Mouse (Mus musculus) kidney, adult 2 months (tissue): ENCODE measurements around the gene Omg. TPM values are rescaled to one million over a fixed set of nuclear protein-coding genes. Genes with fewer than 3 reads are reported as not detected.
A peak's percentile ranks its signal among the peaks of the same experiment; 100 is the strongest.

Experiments used
- DNase-seq: peaks from one replicate; pipeline ENCODE4 v3.0.0; 2021
- H3K27ac ChIP-seq: fragments of 200-500 bp; 2 replicates; pipeline ENCODE4 v1.5.1; 2012; ENCODE audit warnings: low read depth, low read length, control low read depth, inconsistent platforms; ENCODE audit not compliant: insufficient read depth
- H3K27me3 ChIP-seq: fragments of 200-500 bp; replicated peaks from 2 replicates; pipeline ENCODE4 v1.6.1; 2012; ENCODE audit warnings: mild to moderate bottlenecking, moderate library complexity, low read length, inconsistent platforms; ENCODE audit not compliant: control insufficient read depth, insufficient read depth
- H3K36me3 ChIP-seq: fragments of 200-500 bp; 2 replicates; pipeline ENCODE4 v1.6.1; 2012; ENCODE audit warnings: mild to moderate bottlenecking, moderate library complexity, low read length, inconsistent platforms; ENCODE audit not compliant: control insufficient read depth, insufficient read depth
- H3K4me1 ChIP-seq: fragments of 200-500 bp; 2 replicates; pipeline ENCODE4 v1.6.1; 2011; ENCODE audit warnings: low read length; ENCODE audit not compliant: control insufficient read depth, insufficient read depth
- H3K4me3 ChIP-seq: fragments of 200-500 bp; 2 replicates; pipeline ENCODE4 v1.5.1; 2011; ENCODE audit warnings: mild to moderate bottlenecking, low read depth, low read length, control low read depth; ENCODE audit not compliant: insufficient read depth
- CTCF ChIP-seq: fragments of 200-500 bp; conservative IDR thresholded peaks from 2 replicates; pipeline ENCODE4 v1.5.1; 2011; ENCODE audit warnings: low read depth, mild to moderate bottlenecking, control low read depth, low read length, moderate library complexity, mixed read lengths; ENCODE audit not compliant: insufficient read depth, insufficient read length
- POLR2A ChIP-seq: fragments of 200-500 bp; IDR thresholded peaks from one replicate; pipeline ENCODE4 v1.6.1; 2011; ENCODE audit warnings: low read depth, low read length, control low read depth
- WGBS: fragments of 180-500 bp; shearing (Covaris S2); methylation state at CpG from one replicate; pipeline ENCODE4 v1.1.7; 2018; 5-methylcytosine and 5-hydroxymethylcytosine counted together
- polyA plus RNA-seq: library from polyadenylated mRNA; depleted of rRNA; stranded (reverse); fragments of >200 nt; gene quantifications from 2 replicates; pipeline ENCODE4 v1.2.3, GENCODE M21; 2012

The Omg gene
- polyA plus RNA-seq, 1 experiment = 0.16 TPM

GRCm38 (mm10) chr11:79530774-79531173, 26.9 kb upstream of the Omg start:
- TF ChIP-seq POLR2A (no peak), CTCF (no peak)

GRCm38 (mm10) chr11:79530333-79530761, 26.5 kb upstream of the Omg start, which contains the start of the genes Evi2 and Evi2a:
TSS of gene Evi2 (minus strand) at chr11:79530589.
TSS of gene Evi2a (minus strand) at chr11:79530609.
- H3K27me3 ChIP-seq = no peaks in the 10 kb centered on the region
- DNase-seq = peak; percentile 21
- H3K36me3 ChIP-seq = no peaks in the 10 kb centered on the region; the same call in 1 of the 2 replicates
- TF ChIP-seq POLR2A (no peak), CTCF (no peak)
- H3K4me1 ChIP-seq = peaks cover 17% of the 10 kb centered on the region
- no peak within 1 kb of the TSS for H3K27ac ChIP-seq
- WGBS = 92% methylated on average over 7 of the region's 7 CpGs
- no peak within 1 kb of the TSS for H3K4me3 ChIP-seq

More at GRCm38 (mm10) chr11:79530774-79531173, 26.9 kb upstream of the Omg start:
- H3K36me3 ChIP-seq = no peaks in the 10 kb centered on the region; the same call in 1 of the 2 replicates
- no peaks in the 10 kb centered on the region for H3K27me3 ChIP-seq
- DNase-seq = no peak
- H3K4me1 ChIP-seq = peaks cover 15% of the 10 kb centered on the region
- WGBS = 86% methylated on average over 11 of the region's 11 CpGs
- no peak overlapping the region for H3K4me3 ChIP-seq
- no peak overlapping the region for H3K27ac ChIP-seq

GRCm38 (mm10) chr11:79529736-79530135, 25.9 kb upstream of the Omg start:
- no peak for TF ChIP-seq POLR2A
- TF ChIP-seq CTCF = no peak
- Histone ChIP-seq H3K4me3 (no peak overlapping the region), H3K27ac (no peak overlapping the region), H3K36me3 (no peaks in the 10 kb centered on the region; the same call in 1 of the 2 replicates), H3K4me1 (peaks cover 17% of the 10 kb centered on the region), H3K27me3 (no peaks in the 10 kb centered on the region)
- no peak for DNase-seq
- 81% methylated on average over 2 of the region's 2 CpGs for WGBS

- no peak for DNase-seq
- no peak for TF ChIP-seq CTCF
- no peak for TF ChIP-seq POLR2A
- H3K36me3 ChIP-seq = no peaks in the 10 kb centered on the region; the same call in 1 of the 2 replicates
- H3K27ac ChIP-seq = no peak overlapping the region
- H3K4me1 ChIP-seq = peaks cover 16% of the 10 kb centered on the region
- no peaks in the 10 kb centered on the region for H3K27me3 ChIP-seq
- no peak overlapping the region for H3K4me3 ChIP-seq
- WGBS = 81% methylated on average over 6 of the region's 6 CpGs
These were observed 25.3 kb upstream of the Omg start for GRCm38 (mm10) chr11:79529226-79529625.

GRCm38 (mm10) chr11:79528601-79529000, 24.7 kb upstream of the Omg start:
- no peak overlapping the region for H3K4me3 ChIP-seq
- H3K27ac ChIP-seq = no peak overlapping the region
- H3K36me3 ChIP-seq = no peaks in the 10 kb centered on the region; the same call in 1 of the 2 replicates
- DNase-seq = no peak
- peaks cover 12% of the 10 kb centered on the region for H3K4me1 ChIP-seq
- 92% methylated on average over 3 of the region's 3 CpGs for WGBS
- no peaks in the 10 kb centered on the region for H3K27me3 ChIP-seq
- TF ChIP-seq CTCF (no peak), POLR2A (no peak)

GRCm38 (mm10) chr11:79527739-79528384, 24.0 kb upstream of the Omg start:
- 88% methylated on average over 5 of the region's 5 CpGs for WGBS
- H3K27me3 ChIP-seq = no peaks in the 10 kb centered on the region
- DNase-seq = peak; percentile 30
- TF ChIP-seq POLR2A (no peak), CTCF (no peak)
- no peaks in the 10 kb centered on the region; the same call in 1 of the 2 replicates for H3K36me3 ChIP-seq
- peaks cover 12% of the 10 kb centered on the region for H3K4me1 ChIP-seq
- no peak overlapping the region for H3K4me3 ChIP-seq
- H3K27ac ChIP-seq = no peak overlapping the region; the same call in 1 of the 2 replicates

- TF ChIP-seq CTCF (no peak), POLR2A (no peak)
- Histone ChIP-seq H3K4me1 (peaks cover 12% of the 10 kb centered on the region), H3K27ac (peak overlapping the region; percentile 69; the same call in 1 of the 2 replicates), H3K4me3 (no peak overlapping the region), H3K27me3 (no peaks in the 10 kb centered on the region), H3K36me3 (no peaks in the 10 kb centered on the region; the same call in 1 of the 2 replicates)
- 44% methylated on average over 15 of the region's 15 CpGs for WGBS
- DNase-seq = peak; percentile 65
These were observed 23.3 kb upstream of the Omg start for GRCm38 (mm10) chr11:79527015-79527738.
